Mouse (Mus musculus): ENCODE measurements around the gene Gfi1b. TPM values are rescaled to one million over a fixed set of nuclear protein-coding genes. Genes with fewer than 3 reads are reported as not detected.

Gene Gfi1b
- polyA plus RNA-seq, 1 experiment from 2014 or later: 2.6 TPM

GRCm38 (mm10) chr2:28563830-28564229 is 58.0 kb downstream of the Gfi1b start:
- H3K9me3 ChIP-seq (ENCODE audit: control insufficient read depth, low read length): no peaks in the 10 kb centered on the region
- H3K4me3 ChIP-seq (ENCODE audit: low read depth, low read length): no peak overlapping the region
- DNase-seq (ENCODE audit: low spot score) (no peak), ATAC-seq (ENCODE audit: insufficient read depth, low FRiP score, low TSS enrichment) (no peak)
- H3K27me3 ChIP-seq (ENCODE audit: control insufficient read depth, insufficient read depth, low read length): no peaks in the 10 kb centered on the region
- H3K27ac ChIP-seq (ENCODE audit: low read depth, low read length): no peak overlapping the region
- H3K4me2 ChIP-seq (ENCODE audit: low read depth): no peak overlapping the region
- peaks cover 15% of the 10 kb centered on the region for H3K36me3 ChIP-seq (ENCODE audit: control insufficient read depth, insufficient read depth, low read length)
- H3K4me1 ChIP-seq (ENCODE audit: control insufficient read depth, insufficient read depth, low read length): no peaks in the 10 kb centered on the region
- no peak overlapping the region for H3K9ac ChIP-seq (ENCODE audit: low read length)

GRCm38 (mm10) chr2:28563303-28563702 is 58.5 kb downstream of the Gfi1b start, which contains the start of gene Cel:
Gene Cel (minus strand): TSS chr2:28563403.
- no peaks in the 10 kb centered on the region for H3K4me1 ChIP-seq (ENCODE audit: control insufficient read depth, insufficient read depth, low read length)
- H3K27me3 ChIP-seq (ENCODE audit: control insufficient read depth, insufficient read depth, low read length): no peaks in the 10 kb centered on the region
- no peak for DNase-seq (ENCODE audit: low spot score)
- H3K9me3 ChIP-seq (ENCODE audit: control insufficient read depth, low read length): no peaks in the 10 kb centered on the region
- ATAC-seq (ENCODE audit: insufficient read depth, low FRiP score, low TSS enrichment): no peak
- no peak within 1 kb of the TSS for H3K4me2 ChIP-seq (ENCODE audit: low read depth)
- H3K27ac ChIP-seq (ENCODE audit: low read depth, low read length): no peak within 1 kb of the TSS
- peaks cover 11% of the 10 kb centered on the region for H3K36me3 ChIP-seq (ENCODE audit: control insufficient read depth, insufficient read depth, low read length)
- 75% methylated on average over 6 of the region's 6 CpGs for WGBS
- H3K4me3 ChIP-seq (ENCODE audit: low read depth, low read length): no peak within 1 kb of the TSS
- no peak within 1 kb of the TSS for H3K9ac ChIP-seq (ENCODE audit: low read length)

Small RNA genes within 50 kb of the gene (microRNA-seq; reads per million reads assigned to microRNA genes)
- not detected for gene Gm22824

Other genes starting within 250 kb of the Gfi1b start
- gene Ppp1r26, start 175.2 kb downstream of the Gfi1b start, polyA plus RNA-seq (2014; fragmentation: Nextera tagmentation; extraction: Ambion mirVana): 4.0 and 5.0 TPM in 2 replicates
- gene 1700007K13Rik, start 155.7 kb downstream of the Gfi1b start, polyA plus RNA-seq (2014; fragmentation: Nextera tagmentation; extraction: Ambion mirVana): 0.42 and 0.99 TPM in 2 replicates
- 66.7 and 66.9 TPM in 2 replicates for gene Mrps2, start 153.9 kb downstream of the Gfi1b start, polyA plus RNA-seq (2014; fragmentation: Nextera tagmentation; extraction: Ambion mirVana)
- 0.82 TPM in 1 of 2 replicates, not detected in the other for gene Gbgt1, start 125.1 kb downstream of the Gfi1b start, polyA plus RNA-seq (2014; fragmentation: Nextera tagmentation; extraction: Ambion mirVana)
- gene Gm10134, start 115.9 kb downstream of the Gfi1b start, polyA plus RNA-seq (2014; fragmentation: Nextera tagmentation; extraction: Ambion mirVana): 1.0 TPM in 1 of 2 replicates, not detected in the other
- 62.8 and 86.7 TPM in 2 replicates for gene Ralgds, start 108.9 kb downstream of the Gfi1b start, polyA plus RNA-seq (2014; fragmentation: Nextera tagmentation; extraction: Ambion mirVana)
- not detected in 2 replicates for gene Cel, start 58.6 kb downstream of the Gfi1b start, polyA plus RNA-seq (2014; fragmentation: Nextera tagmentation; extraction: Ambion mirVana)
- 39.7 and 43.8 TPM in 2 replicates for gene Gtf3c5, start 38.2 kb downstream of the Gfi1b start, polyA plus RNA-seq (2014; fragmentation: Nextera tagmentation; extraction: Ambion mirVana)
- gene Tsc1, start 19.2 kb upstream of the Gfi1b start, polyA plus RNA-seq (2014; fragmentation: Nextera tagmentation; extraction: Ambion mirVana): 24.1 TPM in 2 replicates
- gene Spaca9, start 77.7 kb upstream of the Gfi1b start, polyA plus RNA-seq (2014; fragmentation: Nextera tagmentation; extraction: Ambion mirVana): 0.99 and 1.2 TPM in 2 replicates
- gene Ak8, start 78.2 kb upstream of the Gfi1b start, polyA plus RNA-seq (2014; fragmentation: Nextera tagmentation; extraction: Ambion mirVana): 0.34 and 0.41 TPM in 2 replicates
- 35.9 and 38.7 TPM in 2 replicates for gene Gtf3c4, start 218.4 kb upstream of the Gfi1b start, polyA plus RNA-seq (2014; fragmentation: Nextera tagmentation; extraction: Ambion mirVana)
- gene Ddx31, start 218.4 kb upstream of the Gfi1b start, polyA plus RNA-seq (2014; fragmentation: Nextera tagmentation; extraction: Ambion mirVana): 20.5 and 20.6 TPM in 2 replicates

Data from neural tube, embryonic 11.5 days (tissue).